Comparison of ENCODE assay signal across 12 mouse cellular contexts in the genomic region with DNA sequence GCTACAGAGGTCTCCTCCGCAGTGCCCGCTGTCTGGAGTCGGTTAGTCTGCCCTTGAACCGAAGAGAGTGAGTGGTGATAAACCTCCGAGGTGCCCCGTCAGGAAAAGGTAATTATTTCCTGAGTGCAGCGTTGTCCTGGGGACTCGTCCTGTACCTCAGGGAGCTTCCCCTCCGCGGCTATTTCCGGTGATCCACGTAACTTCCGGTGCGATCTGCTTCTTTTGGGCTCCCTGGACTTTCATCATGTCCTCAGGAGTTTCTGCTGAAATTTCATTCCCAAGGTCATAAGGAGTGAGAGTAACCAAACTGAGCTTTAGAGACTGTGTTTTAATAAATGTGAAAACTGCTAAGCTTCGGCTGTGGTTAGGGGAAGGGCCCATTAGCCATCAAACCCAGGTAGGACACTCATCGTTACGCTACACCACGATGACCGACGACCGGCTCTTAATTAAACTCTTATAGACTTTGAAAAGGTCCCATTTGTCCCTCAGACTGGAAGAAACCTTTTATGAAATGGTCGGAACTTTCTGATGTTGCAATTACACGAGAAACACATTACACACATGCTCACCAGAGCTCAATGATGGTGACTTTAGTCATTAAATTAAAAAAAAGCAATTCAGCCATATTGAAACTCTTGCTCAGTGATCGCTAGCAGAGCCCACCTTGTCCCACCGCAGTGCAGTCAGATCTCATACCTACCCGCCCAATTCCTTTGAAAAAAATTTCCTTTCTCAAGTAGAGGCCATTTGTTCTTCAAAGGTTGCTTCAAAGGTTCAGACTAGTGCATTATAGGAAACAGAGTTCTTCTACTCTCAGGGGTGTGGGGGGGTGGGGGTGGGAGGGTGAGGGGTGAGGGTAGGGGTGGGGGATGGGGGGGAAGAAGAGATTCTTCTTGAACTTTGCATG.
DNase-seq lines count a peak whose midpoint lies in the region; ATAC-seq lines count a peak whose summit lies in the region.
"Had no signal": no experiment of that assay in that cellular context is flagged by ENCODE, and none has a peak within 500 bp of the region (broad histone marks: within the 10 kb centered on the region; RNA-seq: fewer than 3 reads in every experiment).

No protein-coding gene starts in this region.

- 0 out of 2 replicates have a peak overlapping the region, but pooled peaks have one; percentile 0 for H3K4me2 ChIP-seq in heart, embryonic 13.5 days
- H3K4me2 ChIP-seq in heart, embryonic 12.5 days, result no peak overlapping the region
- H3K4me2 ChIP-seq: midbrain, embryonic 13.5 days; stomach, embryonic 15.5 days had no signal

- H3K9ac ChIP-seq in heart, embryonic 13.5 days, result no peak overlapping the region
- H3K9ac ChIP-seq in heart, embryonic 12.5 days, result no peak overlapping the region
- H3K9ac ChIP-seq: midbrain, embryonic 13.5 days; stomach, embryonic 15.5 days had no signal

- H3K27ac ChIP-seq in heart, embryonic 13.5 days (replicated peaks), result no peak overlapping the region
- H3K27ac ChIP-seq in heart, embryonic 12.5 days (ENCODE audit: poor library complexity, severe bottlenecking), result no peak overlapping the region
- H3K27ac ChIP-seq: midbrain, embryonic 13.5 days; stomach, embryonic 15.5 days had no signal

- ATAC-seq in heart, embryonic 13.5 days (ENCODE audit: extremely low read depth, insufficient number of reproducible peaks, low FRiP score, low TSS enrichment), result no peak
- no peak for ATAC-seq in heart, embryonic 12.5 days (ENCODE audit: insufficient number of reproducible peaks, low FRiP score)
- ATAC-seq in activated CD4-positive, CD25-positive, alpha-beta regulatory T cell, adult 4 months, result peak; percentile 29
- ATAC-seq: midbrain, embryonic 13.5 days had no signal

- H3K4me1 ChIP-seq in heart, embryonic 13.5 days, result peaks cover 6% of the 10 kb centered on the region
- peaks cover 2% of the 10 kb centered on the region; the same call in 1 of the 2 replicates for H3K4me1 ChIP-seq in heart, embryonic 12.5 days (replicated peaks)
- H3K4me1 ChIP-seq: midbrain, embryonic 13.5 days; stomach, embryonic 15.5 days had no signal

- no peak overlapping the region for H3K4me3 ChIP-seq in heart, embryonic 13.5 days
- no peak overlapping the region for H3K4me3 ChIP-seq in heart, embryonic 12.5 days
- H3K4me3 ChIP-seq: midbrain, embryonic 13.5 days; stomach, embryonic 15.5 days had no signal

- no peaks in the 10 kb centered on the region for H3K36me3 ChIP-seq in heart, embryonic 13.5 days
- H3K36me3 ChIP-seq in heart, embryonic 12.5 days, result no peaks in the 10 kb centered on the region
- H3K36me3 ChIP-seq: midbrain, embryonic 13.5 days; stomach, embryonic 15.5 days had no signal

- no peaks in the 10 kb centered on the region for H3K9me3 ChIP-seq in heart, embryonic 13.5 days
- no peaks in the 10 kb centered on the region for H3K9me3 ChIP-seq in heart, embryonic 12.5 days (replicated peaks)
- H3K9me3 ChIP-seq: midbrain, embryonic 13.5 days; stomach, embryonic 15.5 days had no signal

- DNase-seq in lung, postnatal 25 days (ENCODE audit: low spot score), result peak; percentile 34
- DNase-seq in testis, postnatal 14 days (ENCODE audit: low spot score), result peak; percentile 54
- no peak for DNase-seq in left cerebral cortex, adult 11 months (ENCODE audit: low spot score)
- no peak for DNase-seq in left cerebral cortex, adult 9 months (ENCODE audit: low spot score in 2 of 2)
- no peak for DNase-seq in ovary, adult 18-20 months (ENCODE audit: low spot score)
- DNase-seq: cerebellum, adult 9-10 months; gastrocnemius, postnatal 25 days had no signal

- H3K27me3 ChIP-seq in heart, embryonic 13.5 days (replicated peaks), result no peaks in the 10 kb centered on the region; the same call in 1 of the 2 replicates
- H3K27me3 ChIP-seq in heart, embryonic 12.5 days (replicated peaks), result no peaks in the 10 kb centered on the region
- H3K27me3 ChIP-seq: midbrain, embryonic 13.5 days; stomach, embryonic 15.5 days had no signal

- WGBS in heart, embryonic 13.5 days, result 63% methylated on average over 26 of the region's 26 CpGs
- WGBS in heart, embryonic 12.5 days, result 67% methylated on average over 26 of the region's 26 CpGs

Comparison
In these comparisons a context has a peak if more than half of its experiments do, and no peak if none do; other contexts are left out.
1. DNase-seq: peak in lung, postnatal 25 days (single experiment) and testis, postnatal 14 days (single experiment); none in left cerebral cortex, adult 11 months (single experiment), left cerebral cortex, adult 9 months (0 of 2) and ovary, adult 18-20 months (single experiment).